Mouse (Mus musculus): ENCODE data around the gene Ada.

- no peak for TF ChIP-seq MAFK (IDR thresholded peaks at IDR 0.05; ENCODE audit: insufficient replicate concordance, low read length)
- no peak; the same call in 1 of the 2 replicates for TF ChIP-seq POLR2A (IDR thresholded peaks at IDR 0.05; ENCODE audit: low read depth, low read length)
- TF ChIP-seq CTCF (conservative IDR thresholded peaks at IDR 0.05 in 1 of 2, IDR thresholded peaks at IDR 0.05 in 1 of 2; ENCODE audit: low read depth in 2 of 2, low read length in 2 of 2), result peak; percentile 74 to 92
- no peak for TF ChIP-seq ZMIZ1 (IDR thresholded peaks at IDR 0.05; ENCODE audit: low read depth, low read length)
- TF ChIP-seq UBTF (IDR thresholded peaks at IDR 0.05; ENCODE audit: low read depth, low read length), result no peak
- TF ChIP-seq BHLHE40 (IDR thresholded peaks at IDR 0.05; ENCODE audit: low read depth, low read length), result no peak
- no peak for TF ChIP-seq CHD2 (IDR thresholded peaks at IDR 0.05; ENCODE audit: low read length)
- no peak for TF ChIP-seq CHD1 (IDR thresholded peaks at IDR 0.05; ENCODE audit: low read depth, low read length)
Measured at GRCm38 (mm10) chr2:163718951-163719603, 31.0 kb downstream of the Ada start.

Measured in CH12.LX (cell line).